Mouse (Mus musculus) left cerebral cortex, postnatal 10 days (tissue): ENCODE results near the gene Plppr2. TPM values are rescaled to one million over a fixed set of nuclear protein-coding genes. Genes with fewer than 3 reads are reported as not detected.
A peak's percentile ranks its signal among the peaks of the same experiment; 100 is the strongest.

Source experiments
- DNase-seq, 2 experiments: peaks; one replicate each; pipeline ENCODE4 v3.0.0; 2021 to 2022; ENCODE audit warnings: low spot score in 2 of 2, mixed read lengths in 1 of 2; ENCODE audit errors: extremely low spot score in 1 of 2
- intact Hi-C: fragments of 180-260 bp; cut with DNase I; formaldehyde crosslinking; loops from one replicate; pipeline ENCODE4 v1.15.1; 2025
- total RNA-seq, 2 experiments: library from RNA; stranded (reverse); gene quantifications; 2 replicates each; pipeline ENCODE4 v1.2.3; 2021

Plppr2 gene
- total RNA-seq, 2 experiments from 2014 or later = 259 to 269 TPM

- DNase-seq = peak; percentile 98 to 99
- intact Hi-C loops = no loop called here
These were observed 18.9 kb downstream of the Plppr2 start, which contains the start of gene Swsap1 for GRCm38 (mm10) chr9:21955570-21956281. Gene Swsap1 (plus strand): TSS chr9:21955755.

GRCm38 (mm10) chr9:21958372-21958771 is 21.5 kb downstream of the Plppr2 start:
- intact Hi-C loops = no loop called here
- DNase-seq = no peak

DNA sequence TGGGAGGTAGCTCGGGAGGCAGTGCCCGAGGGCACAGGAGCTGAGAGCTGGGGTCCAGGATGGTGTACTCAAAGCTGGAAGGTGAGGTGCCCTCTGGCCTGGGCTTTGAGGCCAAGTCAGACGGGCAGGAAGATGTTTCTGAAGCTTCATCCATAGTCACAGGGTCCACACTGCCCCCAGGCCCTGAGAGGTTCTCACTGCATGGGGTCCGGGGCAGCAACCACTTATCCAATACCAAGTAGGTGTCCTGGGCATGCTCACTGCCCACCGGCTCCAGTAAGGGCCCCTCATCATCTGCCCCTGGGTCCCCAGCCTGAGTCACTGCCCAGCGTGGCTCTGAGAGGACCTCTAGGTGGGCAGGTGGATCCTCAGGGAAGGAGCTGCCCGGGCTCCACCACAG is 22.4 kb downstream of the Plppr2 start:
- intact Hi-C loops = no loop called here
- DNase-seq = no peak

DNA sequence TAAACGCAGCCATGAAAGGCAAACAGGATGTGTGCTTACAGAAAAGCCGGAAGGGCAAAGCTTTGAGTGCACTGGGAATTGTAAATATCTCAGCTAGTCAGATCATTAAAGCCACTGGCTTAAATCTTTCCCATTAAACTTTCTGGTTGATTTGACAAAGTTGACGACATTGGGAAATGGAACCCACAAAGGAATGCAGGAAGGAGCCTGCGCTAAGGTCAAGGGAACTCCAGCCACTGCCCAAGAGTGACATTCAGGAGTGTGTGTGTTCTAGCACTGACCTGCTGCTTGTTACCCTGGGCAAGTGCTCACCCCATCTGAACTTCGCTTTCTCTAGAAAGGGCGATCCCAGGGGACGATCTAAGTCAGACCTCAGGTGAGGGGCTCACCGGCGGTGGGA is 23.3 kb downstream of the Plppr2 start:
- no peak for DNase-seq
- intact Hi-C loops = loop anchor here (5.0 kb wide), 1 partner anchor 37 kb away; no protein-coding TSS in a partner anchor

GRCm38 (mm10) chr9:21960558-21961208 is 23.9 kb downstream of the Plppr2 start:
- intact Hi-C loops = loop anchor here (5.0 kb wide), 1 partner anchor 37 kb away; no protein-coding TSS in a partner anchor
- DNase-seq = peak in 1 of 2 experiments; percentile 71

- no peak for DNase-seq
- intact Hi-C loops = loop anchor here (5.0 kb wide), 1 partner anchor 36 kb away; no protein-coding TSS in a partner anchor
These were observed 24.6 kb downstream of the Plppr2 start for GRCm38 (mm10) chr9:21961366-21961980.

DNA sequence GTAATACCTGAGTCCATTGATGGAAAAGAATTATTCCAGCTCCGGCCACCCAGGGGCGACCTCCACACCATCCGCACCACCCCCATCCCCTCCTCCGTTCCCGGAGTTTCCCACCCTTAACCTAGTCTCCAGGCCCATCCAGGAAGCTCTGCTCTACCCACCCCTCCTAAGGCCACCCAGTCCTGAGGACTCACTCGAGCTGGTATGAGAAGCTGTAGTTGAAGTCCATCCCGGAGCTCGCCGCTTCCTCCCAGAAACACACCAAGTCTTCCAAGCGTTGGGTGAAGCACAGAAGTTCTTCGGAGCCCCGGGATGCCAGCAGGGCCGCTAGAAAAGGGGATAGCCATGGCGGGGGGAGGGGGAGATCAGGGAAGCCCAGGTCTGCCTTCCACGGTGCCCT is 25.2 kb downstream of the Plppr2 start:
- no peak for DNase-seq
- intact Hi-C loops = loop anchor here (5.0 kb wide), 1 partner anchor 35 kb away; no protein-coding TSS in a partner anchor

DNA sequence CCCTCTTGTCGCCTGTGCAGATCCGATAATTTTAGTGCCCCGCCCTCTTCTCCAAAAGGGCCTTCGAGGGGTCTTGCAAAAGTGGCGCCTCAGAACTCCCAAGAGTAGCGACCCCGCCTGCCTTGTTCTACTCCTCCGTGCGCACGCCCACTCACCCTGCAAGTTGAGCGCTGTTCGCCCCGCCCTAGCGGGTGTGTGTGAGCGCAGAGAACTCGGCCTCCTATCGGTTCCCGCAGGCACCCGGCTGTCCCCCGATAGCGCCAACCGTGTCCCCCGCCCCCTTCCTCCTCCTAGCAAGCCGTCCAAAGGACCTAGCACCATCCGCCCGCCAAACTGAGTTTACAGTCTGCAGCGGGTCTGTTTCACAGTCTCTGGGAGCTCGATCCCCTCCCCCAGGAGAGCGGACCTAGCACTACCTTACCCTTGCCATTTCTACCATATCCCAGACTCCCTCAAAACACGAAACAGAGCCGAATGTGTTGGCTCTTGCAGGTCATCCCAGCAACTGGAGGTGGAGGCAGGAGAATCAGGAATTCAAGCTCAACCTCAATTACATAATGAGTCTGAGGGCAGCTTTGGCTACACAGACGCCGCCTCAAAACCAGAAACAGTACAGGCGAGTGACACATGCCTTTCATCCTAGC is 25.7 kb downstream of the Plppr2 start:
- intact Hi-C loops = loop anchor here (5.0 kb wide), 1 partner anchor 35 kb away; no protein-coding TSS in a partner anchor
- DNase-seq = peak in 1 of 2 experiments; percentile 88

DNA sequence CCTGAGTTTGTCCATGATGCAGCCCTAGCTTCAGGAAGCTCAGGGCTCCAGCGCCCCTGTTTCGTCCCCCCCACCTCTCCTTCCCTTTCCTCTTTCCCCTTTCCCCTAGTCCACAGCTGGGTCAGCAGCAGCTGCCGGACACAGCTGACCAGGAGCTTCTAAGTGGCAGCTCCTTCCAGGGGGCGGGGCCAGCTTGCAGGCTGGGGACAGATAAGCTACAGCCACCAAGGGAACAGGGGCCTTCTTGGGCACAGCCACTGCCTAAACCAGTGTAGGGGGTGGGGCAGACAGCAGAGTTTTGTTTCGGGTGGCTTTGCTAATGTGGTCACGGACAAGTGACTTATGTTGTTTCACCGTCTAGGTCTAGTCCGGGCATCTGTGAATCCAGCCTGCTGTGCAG is 26.6 kb downstream of the Plppr2 start, which contains the start of gene Epor:
Epor (minus strand) TSS at position 90 of the 400 bp plus-strand sequence.
- intact Hi-C loops = loop anchor here (5.0 kb wide), 1 partner anchor 34 kb away; no protein-coding TSS in a partner anchor
- peak in 1 of 2 experiments; percentile 85 for DNase-seq

DNA sequence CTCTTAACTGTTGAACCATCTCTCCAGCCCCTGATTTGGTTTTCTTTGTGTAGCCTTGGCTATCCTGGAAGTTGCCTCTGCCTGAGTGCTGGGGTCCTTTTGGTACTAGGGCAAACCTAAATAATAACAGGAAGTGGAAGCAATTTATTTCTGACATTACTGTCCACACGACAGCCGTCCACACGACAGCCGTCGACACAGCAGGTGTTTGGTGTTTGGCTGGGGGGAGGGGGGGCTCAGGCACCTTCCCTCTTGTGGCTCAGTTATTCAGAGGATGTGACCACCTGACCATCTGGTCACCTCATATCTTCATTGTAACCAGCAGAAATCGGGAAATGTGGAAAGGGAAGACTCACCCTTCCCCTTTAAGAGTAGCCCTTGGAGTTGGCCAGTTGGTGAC is 32.0 kb downstream of the Plppr2 start:
- intact Hi-C loops = no loop called here
- no peak for DNase-seq

DNA sequence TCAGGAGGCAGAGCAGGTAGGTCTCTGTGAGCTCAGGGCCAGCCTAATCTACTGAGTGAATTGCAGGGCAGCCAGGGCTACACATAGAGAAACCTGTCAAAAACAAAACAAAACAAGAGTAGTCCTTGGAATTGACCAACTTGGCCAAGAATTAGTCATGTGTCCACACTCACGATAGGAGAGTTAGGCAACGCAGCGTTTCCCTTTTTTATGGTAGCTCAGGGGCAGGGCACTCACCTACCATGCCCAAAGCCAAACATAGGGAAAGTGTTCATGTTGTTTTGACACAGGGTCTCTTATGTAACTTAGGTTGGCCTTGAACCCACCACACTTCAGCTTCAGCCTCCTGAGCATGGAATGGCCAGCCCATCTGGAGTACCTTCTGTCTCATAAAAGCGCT is 32.5 kb downstream of the Plppr2 start:
- no peak for DNase-seq
- intact Hi-C loops = no loop called here

DNA sequence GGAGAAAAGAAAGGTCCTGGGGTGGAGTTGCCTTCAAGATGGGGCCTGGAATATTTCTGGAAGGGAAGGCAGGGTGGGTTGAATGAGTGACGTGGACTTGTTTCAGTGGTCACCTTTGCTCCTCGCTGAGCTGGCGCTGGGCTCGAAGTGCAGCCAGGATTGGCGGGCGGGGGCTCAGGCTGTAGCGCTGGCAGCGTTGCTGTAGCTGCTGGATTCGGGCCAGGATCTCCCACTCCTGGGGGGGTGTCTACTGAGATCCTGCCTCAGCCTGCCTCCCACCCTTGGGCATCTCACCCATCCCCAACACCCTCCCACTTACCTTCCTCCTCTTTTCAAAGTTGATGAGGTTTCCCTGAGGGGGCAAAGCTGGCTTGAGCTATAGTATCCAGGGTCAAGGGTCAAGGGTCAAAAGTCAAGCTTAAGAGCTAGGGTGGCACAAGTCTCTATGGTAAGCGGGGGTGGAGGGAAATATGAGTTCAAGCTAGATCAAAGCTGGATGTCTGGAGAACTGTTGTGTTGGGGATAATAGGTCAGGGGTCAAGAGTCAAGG is 39.9 kb downstream of the Plppr2 start:
- intact Hi-C loops = no loop called here
- DNase-seq = peak in 1 of 2 experiments; percentile 57

GRCm38 (mm10) chr9:21977331-21977730 is 40.5 kb downstream of the Plppr2 start:
- no peak for DNase-seq
- intact Hi-C loops = no loop called here

DNA sequence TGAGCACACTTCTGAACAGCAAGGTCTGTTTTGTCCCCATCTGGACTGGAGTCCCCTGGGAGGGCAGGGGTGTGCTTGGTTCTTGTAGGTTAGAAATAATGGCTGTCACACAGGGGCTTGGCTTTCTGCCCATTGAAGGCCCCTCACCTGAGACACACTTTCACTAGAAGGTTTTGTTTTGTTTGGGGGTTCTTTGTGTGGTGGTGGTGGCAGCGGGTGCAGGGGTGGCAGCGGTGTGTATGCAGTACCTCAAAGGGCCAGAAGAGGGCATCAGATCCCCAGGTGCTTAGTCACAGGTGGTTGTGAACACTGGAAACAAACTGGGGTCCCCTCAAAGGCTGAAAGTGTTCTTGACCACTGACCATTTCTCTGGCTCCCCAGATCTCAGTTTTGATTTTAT is 41.1 kb downstream of the Plppr2 start:
- intact Hi-C loops = no loop called here
- DNase-seq = no peak

DNA sequence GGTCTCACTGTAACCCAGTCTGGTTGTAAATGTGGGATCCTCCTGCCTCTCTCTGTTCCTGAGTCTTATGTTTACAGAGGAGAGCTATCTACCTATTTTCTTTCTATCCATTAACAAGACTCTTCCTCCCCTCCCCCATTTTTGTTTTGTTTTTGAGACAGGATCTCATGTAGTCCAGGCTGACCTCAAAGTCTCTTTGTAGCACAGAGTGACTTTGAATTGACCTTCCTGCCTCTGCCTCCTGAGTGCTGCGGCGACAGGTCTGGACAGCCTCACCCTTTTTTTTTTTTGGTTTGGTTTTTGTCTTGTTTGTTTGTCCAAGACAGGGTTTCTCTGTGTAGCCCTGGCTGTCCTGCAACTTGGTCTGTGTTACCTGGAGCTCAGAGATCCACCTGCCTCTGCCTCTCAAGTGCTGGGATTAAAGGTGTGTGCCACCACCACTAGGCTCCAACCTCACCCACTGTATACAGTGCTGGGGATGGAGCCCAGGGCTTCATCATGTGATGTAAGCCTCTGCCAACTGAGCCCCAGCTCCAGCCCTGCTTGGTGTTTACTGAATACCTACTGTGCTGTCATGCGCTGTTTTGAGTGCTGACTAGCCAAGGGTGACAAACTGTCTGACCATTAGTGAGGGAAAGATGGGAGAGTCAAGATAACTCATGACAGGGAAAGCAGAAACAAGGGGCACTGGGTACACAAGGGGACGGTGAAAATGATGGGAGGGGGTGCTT is 41.7 kb downstream of the Plppr2 start:
- intact Hi-C loops = no loop called here
- DNase-seq = no peak

GRCm38 (mm10) chr9:21983911-21984310 is 47.1 kb downstream of the Plppr2 start:
- intact Hi-C loops = no loop called here
- no peak for DNase-seq

DNA sequence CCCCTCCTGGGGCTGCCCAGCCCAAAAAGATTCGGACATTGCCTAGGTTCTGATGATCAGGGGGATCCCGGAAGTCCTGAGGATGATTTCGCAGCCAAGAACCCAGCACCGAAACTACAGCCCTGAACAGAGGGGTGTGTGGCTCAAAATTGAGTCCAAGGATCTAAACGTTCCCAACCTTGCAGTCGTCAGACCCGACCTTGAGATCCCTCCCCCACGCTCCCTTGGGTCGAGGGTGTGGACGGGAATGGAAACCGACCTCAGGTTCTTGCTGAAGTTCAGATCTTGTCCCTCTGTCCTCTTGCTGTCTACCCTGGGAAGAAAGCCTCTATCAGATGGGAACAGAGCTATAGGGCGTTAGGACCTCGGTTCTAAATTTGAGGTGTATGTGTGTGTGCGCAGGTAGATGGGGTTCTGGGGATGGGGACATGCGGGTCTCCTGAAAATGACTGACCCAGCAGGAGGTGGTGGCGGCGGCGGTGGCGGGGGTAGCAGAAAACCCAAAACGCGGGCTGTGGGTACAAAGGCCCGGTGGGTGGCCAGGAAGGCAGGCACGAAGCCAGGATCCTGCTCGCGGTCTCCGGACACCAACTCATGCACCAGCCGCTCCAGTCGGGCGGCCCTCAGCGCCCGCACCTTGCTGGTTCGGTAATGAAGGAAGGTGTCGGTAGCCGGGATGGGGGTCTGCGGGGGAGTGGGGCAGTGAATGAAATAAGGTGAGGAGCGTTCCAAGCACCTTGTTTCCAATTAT is 50.9 kb downstream of the Plppr2 start:
- intact Hi-C loops = no loop called here
- peak in 1 of 2 experiments; percentile 44 for DNase-seq
